Mouse (Mus musculus): ENCODE measurements around the gene Ccdc137.

- TF ChIP-seq GATA1 (IDR thresholded peaks at IDR 0.05; ENCODE audit: borderline replicate concordance, low read length) (no peak), FLI1 (IDR thresholded peaks at IDR 0.05; ENCODE audit: low read length) (no peak)
Measured at GRCm38 (mm10) chr11:120500357-120500756, 42.4 kb downstream of the Ccdc137 start.
